Mouse (Mus musculus): ENCODE measurements at regions not wholly inside any gene's neighbourhood (a gene's known extent, or its start where the extent isn't known, plus 50 kb on each side); places are given as distances from the start of the nearest gene placed in this dataset.

DNA sequence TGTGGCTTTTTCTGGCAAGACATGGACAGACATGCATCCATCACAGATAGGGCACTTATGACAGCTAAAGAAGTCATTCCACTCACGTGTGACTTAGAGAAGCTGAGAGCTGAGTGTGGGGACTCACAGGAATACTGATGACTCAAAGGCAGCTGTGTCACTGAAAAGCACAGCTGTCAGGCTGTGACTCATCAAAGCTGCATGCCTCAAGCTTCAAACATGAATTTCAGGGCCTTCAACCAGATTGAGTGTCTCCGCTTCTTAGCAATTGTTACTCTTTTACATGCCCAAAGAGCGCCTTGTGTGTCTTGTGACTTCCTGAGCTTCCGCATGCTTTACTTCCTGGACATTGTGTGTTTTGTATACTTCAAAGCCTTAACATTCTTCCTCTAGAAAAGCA lies 276.2 kb upstream of the Chrm3 start:
- Histone ChIP-seq H3K4me3 (replicated peaks) (no peak overlapping the region), H3K27ac (no peak overlapping the region), H3K27me3 (no peaks in the 10 kb centered on the region), H3K9me3 (no peaks in the 10 kb centered on the region), H3K4me2 (replicated peaks) (no peak overlapping the region), H3K4me1 (replicated peaks) (no peaks in the 10 kb centered on the region), H3K9ac (replicated peaks) (no peak overlapping the region), H3K36me3 (no peaks in the 10 kb centered on the region)
- 69% methylated on average over 4 of the region's 4 CpGs for WGBS
- ATAC-seq: peak; percentile 43; the same call in 1 of the 2 replicates

DNA sequence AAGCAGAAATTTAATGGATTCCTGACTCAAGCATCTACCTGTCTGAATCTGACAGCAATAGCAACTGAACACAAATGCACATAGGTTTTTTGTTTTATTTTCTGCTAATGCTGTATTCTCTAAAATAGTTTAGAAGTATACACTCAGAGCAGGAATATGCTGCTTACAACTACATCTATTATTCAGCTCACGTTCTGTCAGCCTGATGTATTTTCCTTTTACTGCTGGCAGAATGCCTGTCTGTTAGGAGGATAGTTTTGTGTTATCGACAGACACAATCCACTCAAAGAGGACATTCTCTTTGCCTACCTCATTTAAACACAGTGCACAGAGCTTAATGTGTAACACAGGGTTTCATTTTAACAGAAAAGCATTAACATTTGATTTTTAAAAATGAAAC lies 269.8 kb upstream of the Chrm3 start:
- 78% methylated on average over 2 of the region's 2 CpGs for WGBS
- no peaks in the 10 kb centered on the region for H3K9me3 ChIP-seq
- H3K27me3 ChIP-seq: no peaks in the 10 kb centered on the region
- H3K27ac ChIP-seq: no peak overlapping the region
- no peak overlapping the region for H3K9ac ChIP-seq (replicated peaks)
- ATAC-seq: no peak
- H3K4me1 ChIP-seq (replicated peaks): no peaks in the 10 kb centered on the region
- no peaks in the 10 kb centered on the region for H3K36me3 ChIP-seq
- no peak overlapping the region for H3K4me3 ChIP-seq (replicated peaks)
- no peak overlapping the region for H3K4me2 ChIP-seq (replicated peaks)

DNA sequence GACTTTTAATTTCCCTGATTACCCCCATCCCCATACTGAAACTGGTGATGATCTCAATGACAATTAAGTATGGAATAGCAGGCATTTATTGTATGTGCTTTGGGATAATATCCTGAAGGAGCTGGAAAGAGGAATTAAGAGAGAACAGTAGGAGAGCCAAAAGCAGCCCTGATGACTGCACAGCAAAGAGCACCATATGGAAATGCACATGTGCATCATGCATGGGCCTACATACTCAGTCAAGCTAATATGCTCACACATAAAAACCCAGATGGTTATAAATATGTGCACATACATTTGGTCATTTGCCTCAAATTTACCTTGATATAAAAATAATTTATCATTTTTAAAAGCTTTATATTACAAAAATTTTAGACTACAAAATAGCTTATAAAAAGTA lies 259.0 kb upstream of the Chrm3 start:
- H3K9ac ChIP-seq (replicated peaks): no peak overlapping the region
- no peaks in the 10 kb centered on the region for H3K36me3 ChIP-seq
- no peak for ATAC-seq
- H3K4me1 ChIP-seq (replicated peaks): no peaks in the 10 kb centered on the region
- no peak overlapping the region for H3K4me3 ChIP-seq (replicated peaks)
- H3K27ac ChIP-seq: no peak overlapping the region
- H3K4me2 ChIP-seq (replicated peaks): no peak overlapping the region
- no peaks in the 10 kb centered on the region for H3K9me3 ChIP-seq
- H3K27me3 ChIP-seq: no peaks in the 10 kb centered on the region

GRCm38 (mm10) chr13:10618421-10618954 lies 257.8 kb upstream of the Chrm3 start:
- Histone ChIP-seq H3K4me3 (replicated peaks) (no peak overlapping the region), H3K27ac (no peak overlapping the region), H3K9me3 (no peaks in the 10 kb centered on the region), H3K9ac (replicated peaks) (no peak overlapping the region), H3K4me1 (replicated peaks) (no peaks in the 10 kb centered on the region), H3K36me3 (no peaks in the 10 kb centered on the region), H3K4me2 (replicated peaks) (no peak overlapping the region), H3K27me3 (no peaks in the 10 kb centered on the region)
- WGBS: 81% methylated on average over 3 of the region's 3 CpGs
- no peak for ATAC-seq

GRCm38 (mm10) chr13:10574951-10575350 lies 214.3 kb upstream of the Chrm3 start:
- Histone ChIP-seq H3K36me3 (no peaks in the 10 kb centered on the region), H3K27me3 (no peaks in the 10 kb centered on the region), H3K4me2 (replicated peaks) (no peak overlapping the region), H3K9ac (replicated peaks) (no peak overlapping the region), H3K4me1 (replicated peaks) (no peaks in the 10 kb centered on the region), H3K9me3 (no peaks in the 10 kb centered on the region), H3K27ac (no peak overlapping the region), H3K4me3 (replicated peaks) (no peak overlapping the region)
- 65% methylated on average over 5 of the region's 5 CpGs for WGBS
- ATAC-seq: no peak

- WGBS: 100% methylated on average over 1 of the region's 1 CpGs
- Histone ChIP-seq H3K4me2 (replicated peaks) (no peak overlapping the region), H3K36me3 (no peaks in the 10 kb centered on the region), H3K27ac (no peak overlapping the region), H3K4me1 (replicated peaks) (no peaks in the 10 kb centered on the region), H3K27me3 (no peaks in the 10 kb centered on the region), H3K9ac (replicated peaks) (no peak overlapping the region), H3K9me3 (no peaks in the 10 kb centered on the region), H3K4me3 (replicated peaks) (no peak overlapping the region)
- ATAC-seq: no peak
Measured at GRCm38 (mm10) chr13:10566825-10567224, 206.2 kb upstream of the Chrm3 start.

DNA sequence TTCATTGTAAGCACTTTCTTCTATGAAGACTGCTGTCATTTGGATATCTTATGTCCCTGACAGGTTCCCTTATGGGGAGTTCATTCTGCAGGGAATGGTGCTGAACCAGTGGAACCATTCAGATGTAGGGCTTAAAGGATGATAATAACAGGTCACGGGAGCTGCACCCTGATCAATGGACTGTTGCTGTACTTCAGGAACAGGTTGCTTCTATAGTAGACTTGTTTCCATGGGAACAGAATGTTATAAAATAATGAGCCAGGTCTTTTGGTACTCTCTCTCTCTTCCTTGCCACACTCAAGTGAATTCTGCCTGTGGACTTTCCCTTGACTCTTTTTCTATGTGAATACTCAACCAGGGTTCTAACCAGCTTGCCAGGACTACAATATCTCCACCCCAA lies 196.9 kb upstream of the Chrm3 start:
- no peak for ATAC-seq
- H3K4me3 ChIP-seq (replicated peaks): no peak overlapping the region
- no peak overlapping the region for H3K4me2 ChIP-seq (replicated peaks)
- no peak overlapping the region for H3K9ac ChIP-seq (replicated peaks)
- H3K36me3 ChIP-seq: no peaks in the 10 kb centered on the region
- H3K27me3 ChIP-seq: no peaks in the 10 kb centered on the region
- H3K4me1 ChIP-seq (replicated peaks): no peaks in the 10 kb centered on the region
- H3K27ac ChIP-seq: no peak overlapping the region
- 63% methylated on average over 1 of the region's 1 CpGs for WGBS
- H3K9me3 ChIP-seq: no peaks in the 10 kb centered on the region

DNA sequence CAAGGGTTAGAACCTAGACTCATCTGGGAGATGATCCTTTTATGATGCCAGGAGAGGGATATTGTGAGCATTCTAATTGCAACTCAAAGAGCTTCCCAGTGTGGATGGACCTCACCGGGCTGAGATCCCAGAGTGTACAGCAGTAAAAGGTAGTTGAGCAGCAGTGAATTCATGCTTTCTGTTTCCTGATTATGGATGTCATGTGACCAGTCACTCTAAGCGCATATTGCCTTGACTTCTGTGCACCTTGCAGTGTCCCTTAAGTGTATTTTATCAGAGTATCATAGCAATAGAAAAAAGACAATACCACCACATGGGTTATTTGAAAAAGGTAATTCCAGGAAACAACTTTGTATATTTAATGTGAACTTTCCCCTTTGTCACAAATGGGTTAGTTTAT lies 193.9 kb upstream of the Chrm3 start:
- no peaks in the 10 kb centered on the region for H3K9me3 ChIP-seq
- no peaks in the 10 kb centered on the region for H3K36me3 ChIP-seq
- no peak overlapping the region for H3K4me2 ChIP-seq (replicated peaks)
- H3K27me3 ChIP-seq: no peaks in the 10 kb centered on the region
- H3K9ac ChIP-seq (replicated peaks): no peak overlapping the region
- H3K27ac ChIP-seq: no peak overlapping the region
- WGBS: 83% methylated on average over 2 of the region's 2 CpGs
- no peak overlapping the region for H3K4me3 ChIP-seq (replicated peaks)
- ATAC-seq: no peak
- no peaks in the 10 kb centered on the region for H3K4me1 ChIP-seq (replicated peaks)

DNA sequence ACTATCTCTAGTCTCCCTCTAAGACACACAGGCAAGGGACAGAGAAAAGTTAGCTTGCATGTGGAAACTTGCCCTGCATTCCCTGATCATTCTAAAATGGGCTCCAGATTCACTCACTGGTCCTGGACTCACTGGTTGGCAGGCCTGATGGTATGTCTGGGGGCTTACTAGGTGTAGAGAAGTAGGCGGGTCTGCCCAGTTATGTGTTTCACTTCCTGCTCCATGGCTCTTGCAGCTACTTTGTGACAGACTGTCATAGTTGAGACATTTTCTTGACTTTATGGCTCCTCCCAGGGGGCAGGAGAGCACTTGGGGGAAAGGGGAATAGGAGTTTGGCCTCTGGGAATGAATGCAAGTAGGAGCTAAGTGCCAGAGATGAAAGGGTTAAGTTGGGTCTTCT lies 182.1 kb upstream of the Chrm3 start:
- H3K9ac ChIP-seq (replicated peaks): no peak overlapping the region
- no peaks in the 10 kb centered on the region for H3K9me3 ChIP-seq
- no peak overlapping the region for H3K4me2 ChIP-seq (replicated peaks)
- no peaks in the 10 kb centered on the region for H3K27me3 ChIP-seq
- no peaks in the 10 kb centered on the region for H3K4me1 ChIP-seq (replicated peaks)
- 92% methylated on average over 1 of the region's 1 CpGs for WGBS
- H3K36me3 ChIP-seq: no peaks in the 10 kb centered on the region
- H3K4me3 ChIP-seq (replicated peaks): no peak overlapping the region
- ATAC-seq: no peak
- no peak overlapping the region for H3K27ac ChIP-seq

GRCm38 (mm10) chr13:10540197-10540940 lies 179.7 kb upstream of the Chrm3 start:
- H3K9ac ChIP-seq (replicated peaks): no peak overlapping the region
- H3K36me3 ChIP-seq: no peaks in the 10 kb centered on the region
- H3K9me3 ChIP-seq: no peaks in the 10 kb centered on the region
- H3K4me2 ChIP-seq (replicated peaks): no peak overlapping the region
- H3K4me3 ChIP-seq (replicated peaks): no peak overlapping the region
- H3K27ac ChIP-seq: no peak overlapping the region
- H3K4me1 ChIP-seq (replicated peaks): no peaks in the 10 kb centered on the region
- WGBS: 87% methylated on average over 8 of the region's 8 CpGs
- no peaks in the 10 kb centered on the region for H3K27me3 ChIP-seq
- no peak for ATAC-seq

GRCm38 (mm10) chr13:10538927-10539326 lies 178.3 kb upstream of the Chrm3 start:
- H3K4me3 ChIP-seq (replicated peaks): no peak overlapping the region
- H3K4me2 ChIP-seq (replicated peaks): no peak overlapping the region
- H3K36me3 ChIP-seq: no peaks in the 10 kb centered on the region
- no peak overlapping the region for H3K9ac ChIP-seq (replicated peaks)
- H3K27me3 ChIP-seq: no peaks in the 10 kb centered on the region
- H3K27ac ChIP-seq: no peak overlapping the region
- no peaks in the 10 kb centered on the region for H3K4me1 ChIP-seq (replicated peaks)
- ATAC-seq: no peak
- 77% methylated on average over 4 of the region's 4 CpGs for WGBS
- no peaks in the 10 kb centered on the region for H3K9me3 ChIP-seq

GRCm38 (mm10) chr13:10527251-10527650 lies 166.6 kb upstream of the Chrm3 start:
- H3K4me1 ChIP-seq (replicated peaks): no peaks in the 10 kb centered on the region
- H3K9me3 ChIP-seq: no peaks in the 10 kb centered on the region
- no peak overlapping the region for H3K27ac ChIP-seq
- no peak overlapping the region for H3K4me2 ChIP-seq (replicated peaks)
- H3K9ac ChIP-seq (replicated peaks): no peak overlapping the region
- no peaks in the 10 kb centered on the region for H3K36me3 ChIP-seq
- no peak for ATAC-seq
- H3K27me3 ChIP-seq: no peaks in the 10 kb centered on the region
- 81% methylated on average over 2 of the region's 2 CpGs for WGBS
- H3K4me3 ChIP-seq (replicated peaks): no peak overlapping the region

All from midbrain, embryonic 13.5 days (tissue).